Mouse (Mus musculus) hematopoietic stem cell, adult 5-6 weeks (primary cell): ENCODE data around the gene Arhgap10. TPM values are rescaled to one million over a fixed set of nuclear protein-coding genes. Genes with fewer than 3 reads are reported as not detected.

Experiments
- ATAC-seq, 2 experiments: fragments of 125-278 bp in 1 of 2; replicated peaks in 1 of 2; 2 replicates each; pipeline ENCODE4 v1.8.0; 2016 to 2017; ENCODE audit warnings: inconsistent platforms in 2 of 2, mild to moderate bottlenecking in 2 of 2, moderate number of reproducible peaks in 2 of 2, low read depth in 1 of 2, moderate TSS enrichment in 1 of 2; ENCODE audit not compliant: low FRiP score in 2 of 2, poor library complexity in 2 of 2, severe bottlenecking in 2 of 2, insufficient read depth in 1 of 2, low TSS enrichment in 1 of 2
- total RNA-seq: library from RNA; stranded (forward); fragments of 172-1452, 232-1000 nt; gene quantifications from 2 replicates; pipeline ENCODE4 v1.2.3, GENCODE M21; 2017

Arhgap10 gene
- total RNA-seq, 1 experiment from 2014 or later = 14.6 TPM

GRCm38 (mm10) chr8:77313003-77313402 lies 204.8 kb downstream of the Arhgap10 start:
- no peak for ATAC-seq

- no peak for ATAC-seq
These were observed 206.0 kb downstream of the Arhgap10 start for GRCm38 (mm10) chr8:77311762-77312161.

GRCm38 (mm10) chr8:77310541-77310940 lies 207.2 kb downstream of the Arhgap10 start:
- no peak for ATAC-seq

- no peak for ATAC-seq
These were observed 207.7 kb downstream of the Arhgap10 start for GRCm38 (mm10) chr8:77310026-77310425.

GRCm38 (mm10) chr8:77294599-77294998 lies 223.2 kb downstream of the Arhgap10 start:
- no peak for ATAC-seq

GRCm38 (mm10) chr8:77292649-77293048 lies 225.1 kb downstream of the Arhgap10 start:
- no peak for ATAC-seq

GRCm38 (mm10) chr8:77292120-77292519 lies 225.6 kb downstream of the Arhgap10 start:
- ATAC-seq = no peak

- no peak for ATAC-seq
These were observed 229.3 kb downstream of the Arhgap10 start for GRCm38 (mm10) chr8:77288492-77288891.

GRCm38 (mm10) chr8:77288065-77288464 lies 229.7 kb downstream of the Arhgap10 start:
- ATAC-seq = no peak

- no peak for ATAC-seq
These were observed 233.3 kb downstream of the Arhgap10 start for GRCm38 (mm10) chr8:77284473-77284872.

GRCm38 (mm10) chr8:77282605-77283236 lies 235.0 kb downstream of the Arhgap10 start:
- ATAC-seq = peak in 1 of 2 experiments; percentile 24; a peak in 1 of 4 replicates

- no peak for ATAC-seq
These were observed 237.8 kb downstream of the Arhgap10 start for GRCm38 (mm10) chr8:77279977-77280376.

- ATAC-seq = no peak
These were observed 239.5 kb downstream of the Arhgap10 start for GRCm38 (mm10) chr8:77278246-77278645.

- peak; percentile 90 to 93 for ATAC-seq
These were observed 240.9 kb downstream of the Arhgap10 start for GRCm38 (mm10) chr8:77276827-77277226.

- no peak for ATAC-seq
These were observed 242.2 kb downstream of the Arhgap10 start for GRCm38 (mm10) chr8:77275571-77275970.

GRCm38 (mm10) chr8:77272136-77272535 lies 245.6 kb downstream of the Arhgap10 start:
- ATAC-seq = no peak

- no peak for ATAC-seq
These were observed 249.8 kb downstream of the Arhgap10 start for GRCm38 (mm10) chr8:77267941-77268405.

- 0 out of 4 replicates have a peak, but pooled peaks of 1 of the 2 experiments have one; percentile 7 for ATAC-seq
These were observed 255.3 kb downstream of the Arhgap10 start for GRCm38 (mm10) chr8:77262216-77263009.
